Mouse (Mus musculus) lung, adult 2 months (tissue): Measurements from ENCODE around the gene Atg7.

ENCODE experiments used
- CTCF ChIP-seq: fragments of 200-500 bp; IDR thresholded peaks from 2 replicates; pipeline ENCODE4 v1.5.1; 2011; ENCODE audit warnings: mild to moderate bottlenecking, low read length, control low read depth; ENCODE audit not compliant: insufficient read depth
- POLR2A ChIP-seq: fragments of 200-500 bp; IDR thresholded peaks from 2 replicates; pipeline ENCODE4 v1.6.1; 2011; ENCODE audit warnings: low read depth, mild to moderate bottlenecking, control low read depth, low read length, borderline replicate concordance; ENCODE audit errors: extremely low read depth

DNA sequence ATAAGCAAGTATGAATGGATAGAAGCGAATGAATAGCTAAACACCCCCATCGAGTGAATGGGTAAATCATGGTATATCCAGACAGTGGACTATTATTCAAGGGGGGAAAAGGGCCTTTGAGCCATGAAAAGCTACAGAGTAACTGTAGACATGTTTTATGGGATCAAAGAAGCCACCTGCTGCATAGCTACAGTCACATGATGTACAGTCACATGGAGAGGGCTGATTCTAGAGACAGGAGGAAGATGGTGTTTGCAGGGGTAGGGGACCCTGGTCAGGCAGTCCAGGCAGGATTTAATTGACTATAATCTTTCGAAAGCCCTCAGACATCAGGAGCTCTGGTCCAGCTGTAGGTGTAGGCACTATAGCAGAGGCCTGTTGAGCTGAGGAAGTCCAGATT lies 193.5 kb downstream of the Atg7 start:
- TF ChIP-seq CTCF (no peak), POLR2A (no peak)
